Mouse (Mus musculus) fat pad, adult 2 months (tissue): Measurements from ENCODE around the gene Defa21.
"Not testable (repeated sequence)": the region's sequence is repeated elsewhere in the genome, so short reads cannot be mapped to it uniquely, and the experiment has no call there.

ENCODE experiments used
- DNase-seq: peaks from one replicate; pipeline ENCODE4 v3.0.0-alpha.2; 2011; ENCODE audit warnings: low read depth, low spot score; ENCODE audit errors: extremely low read depth

Defa21 gene

GRCm38 (mm10) chr8:21025245-21025644 is at the start of gene Defa21:
Defa21 (plus strand) TSS chr8:21025545.
- not testable (repeated sequence) for DNase-seq

- no peak for DNase-seq
Measured at GRCm38 (mm10) chr8:20979846-20980245, 45.5 kb upstream of the Defa21 start.

GRCm38 (mm10) chr8:20994042-20994441 is 31.3 kb upstream of the Defa21 start:
- not testable (repeated sequence) for DNase-seq

GRCm38 (mm10) chr8:20996776-20997175 is 28.6 kb upstream of the Defa21 start:
- DNase-seq: no peak

GRCm38 (mm10) chr8:20997291-20997690 is 28.1 kb upstream of the Defa21 start:
- no peak for DNase-seq

GRCm38 (mm10) chr8:21001171-21001570 is 24.2 kb upstream of the Defa21 start:
- DNase-seq: no peak

GRCm38 (mm10) chr8:21006801-21007200 is 18.5 kb upstream of the Defa21 start:
- DNase-seq: no peak

- not testable (repeated sequence) for DNase-seq
Measured at GRCm38 (mm10) chr8:21008578-21008977, 16.8 kb upstream of the Defa21 start.

GRCm38 (mm10) chr8:21010548-21010947 is 14.8 kb upstream of the Defa21 start:
- DNase-seq: not testable (repeated sequence)

GRCm38 (mm10) chr8:21054747-21055146 is 29.4 kb downstream of the Defa21 start, which contains the start of gene Defa23:
Defa23 (plus strand) TSS chr8:21055047.
- DNase-seq: not testable (repeated sequence)

- DNase-seq: not testable (repeated sequence)
Measured at GRCm38 (mm10) chr8:21064738-21065137, 39.4 kb downstream of the Defa21 start, which contains the start of gene Defa35. Defa35 (plus strand) TSS chr8:21065038.
